Mouse (Mus musculus) cerebellum, postnatal 4 days (tissue): Measurements from ENCODE around the gene Olr1.
A peak's percentile ranks its signal among the peaks of the same experiment; 100 is the strongest.
"Not testable (repeated sequence)": the region's sequence is repeated elsewhere in the genome, so short reads cannot be mapped to it uniquely, and the experiment has no call there.

Source experiments
- DNase-seq, 2 experiments: peaks; one replicate each; pipeline ENCODE4 v3.0.0; 2022; ENCODE audit warnings: low spot score in 2 of 2, mixed read lengths in 1 of 2

Olr1 gene

GRCm38 (mm10) chr6:129512367-129512766 is 5.4 kb upstream of the Olr1 start, which contains the start of gene Tmem52b:
Gene Tmem52b (plus strand): TSS chr6:129512555.
- DNase-seq: no peak

GRCm38 (mm10) chr6:129510120-129510911 is 3.4 kb upstream of the Olr1 start:
- no peak for DNase-seq

- no peak for DNase-seq
Observed at GRCm38 (mm10) chr6:129503471-129503870, 3.5 kb downstream of the Olr1 start.

GRCm38 (mm10) chr6:129499516-129499915 is 7.4 kb downstream of the Olr1 start:
- not testable (repeated sequence) for DNase-seq

GRCm38 (mm10) chr6:129497345-129498218 is 9.4 kb downstream of the Olr1 start:
- DNase-seq: no peak

- DNase-seq: no peak
Observed at GRCm38 (mm10) chr6:129494924-129495323, 12.0 kb downstream of the Olr1 start.

GRCm38 (mm10) chr6:129480089-129480958 is 26.6 kb downstream of the Olr1 start:
- DNase-seq: peak in 1 of 2 experiments; percentile 13

GRCm38 (mm10) chr6:129476404-129477126 is 30.4 kb downstream of the Olr1 start:
- DNase-seq: no peak

GRCm38 (mm10) chr6:129472627-129473026 is 34.3 kb downstream of the Olr1 start:
- DNase-seq: no peak

GRCm38 (mm10) chr6:129471386-129471785 is 35.6 kb downstream of the Olr1 start:
- no peak for DNase-seq

GRCm38 (mm10) chr6:129451411-129452039 is 55.4 kb downstream of the Olr1 start, which contains the start of gene Clec1a:
Gene Clec1a (minus strand): TSS chr6:129452000.
- peak in 1 of 2 experiments; percentile 8 for DNase-seq

GRCm38 (mm10) chr6:129449743-129450142 is 57.2 kb downstream of the Olr1 start:
- DNase-seq: no peak

GRCm38 (mm10) chr6:129438033-129438432 is 68.9 kb downstream of the Olr1 start:
- DNase-seq: no peak

GRCm38 (mm10) chr6:129436025-129436424 is 70.9 kb downstream of the Olr1 start:
- DNase-seq: no peak
